Mouse (Mus musculus) brain, embryonic 14.5 days (tissue): ENCODE data around the gene Slc25a21.

Experiments
- CTCF ChIP-seq: fragments of 200-500 bp; IDR thresholded peaks from 2 replicates; pipeline ENCODE4 v1.5.1; 2012; ENCODE audit warnings: inconsistent platforms, mild to moderate bottlenecking, moderate library complexity, borderline replicate concordance; ENCODE audit not compliant: insufficient read depth, insufficient read length; ENCODE audit errors: extremely low read depth
- POLR2A ChIP-seq: fragments of 200-500 bp; IDR thresholded peaks from 2 replicates; pipeline ENCODE4 v1.6.1; 2012; ENCODE audit warnings: mild to moderate bottlenecking, inconsistent platforms, borderline replicate concordance; ENCODE audit not compliant: poor library complexity, insufficient read depth, insufficient read length, severe bottlenecking; ENCODE audit errors: extremely low read depth

DNA sequence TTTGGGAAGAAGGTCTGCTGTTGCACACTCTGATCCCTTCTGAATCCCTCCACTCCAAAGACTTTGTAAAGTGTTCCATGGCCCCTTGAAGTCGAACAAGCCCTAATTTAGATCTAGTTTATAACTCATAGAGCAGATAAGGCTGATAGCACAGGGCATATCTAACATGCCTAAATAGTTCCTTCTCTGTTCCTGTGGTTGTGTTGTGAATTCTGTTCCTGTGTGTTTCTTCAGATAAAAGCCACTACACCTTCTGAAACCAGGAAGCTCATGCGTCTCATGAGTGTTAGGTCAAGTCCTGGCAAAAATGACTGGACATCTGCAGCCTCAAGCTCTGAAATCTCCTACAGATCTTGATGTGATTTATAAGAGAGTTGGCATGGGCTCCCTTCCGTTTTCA lies 326.7 kb downstream of the Slc25a21 start:
- no peak for TF ChIP-seq CTCF
- TF ChIP-seq POLR2A: no peak
